Mouse (Mus musculus) right cerebral cortex, postnatal 25 days (tissue): ENCODE data around the gene Pspc1.

Experiments used
- DNase-seq: peaks from one replicate; pipeline ENCODE4 v3.0.0; 2022

Gene Pspc1

DNA sequence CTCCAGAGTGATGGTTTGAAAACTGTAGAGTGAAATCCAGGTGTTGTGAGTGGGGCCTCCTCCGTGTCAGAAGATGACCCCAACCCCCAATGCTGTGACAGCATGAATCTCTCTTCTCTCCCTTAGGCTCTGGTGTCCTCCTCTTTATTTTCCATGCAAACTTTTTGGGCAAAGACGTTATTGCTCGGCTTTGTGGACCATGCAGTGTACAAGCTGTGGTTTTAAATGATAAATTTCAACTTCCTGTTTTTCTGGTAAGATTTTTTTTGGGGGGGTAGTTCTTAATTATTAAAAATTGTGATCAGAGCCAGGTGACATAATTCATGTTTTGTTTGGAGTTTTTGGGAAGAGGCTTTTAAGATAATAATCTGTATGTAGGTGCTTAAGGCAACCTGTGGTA lies 82.6 kb downstream of the Pspc1 start:
- no peak for DNase-seq

DNA sequence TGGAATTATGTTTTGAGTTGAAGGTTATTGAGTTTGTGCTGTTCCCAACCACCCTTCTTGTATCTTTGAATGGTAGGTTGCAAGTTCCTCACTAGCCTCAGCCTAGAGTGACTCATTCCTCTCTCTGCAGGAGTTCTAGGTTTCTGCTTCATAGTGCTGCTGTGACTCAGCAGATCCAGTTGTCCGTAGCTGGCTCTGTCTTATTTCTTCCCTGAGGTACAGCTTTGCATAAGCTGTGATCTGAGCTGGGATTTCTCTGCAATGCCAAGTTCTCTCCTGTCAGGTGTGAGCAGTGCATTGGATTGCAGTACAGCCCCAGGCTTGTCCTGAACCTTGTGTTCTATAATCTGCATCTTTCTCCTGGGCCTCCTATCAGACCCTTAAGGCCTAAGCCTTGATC lies 88.3 kb downstream of the Pspc1 start:
- DNase-seq, result no peak

DNA sequence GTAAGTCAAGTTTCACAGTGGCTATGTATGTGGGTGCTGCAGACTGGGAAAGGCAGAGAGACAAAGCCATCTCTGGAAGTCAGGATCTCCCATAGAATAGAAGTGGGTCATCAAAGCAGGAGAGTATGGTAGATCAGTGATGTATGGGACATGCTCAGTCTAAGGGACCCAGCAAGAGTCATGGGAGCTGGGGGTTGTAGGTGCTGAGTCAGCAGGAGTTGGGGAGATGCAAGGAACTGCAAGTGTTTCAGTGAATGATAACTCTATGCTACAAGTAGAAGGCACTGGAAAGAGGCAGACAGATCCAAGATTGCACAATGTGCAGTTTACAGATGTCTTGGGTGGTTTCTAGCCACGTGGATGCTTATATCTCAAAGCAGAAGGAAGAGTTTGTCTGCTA lies 89.0 kb downstream of the Pspc1 start:
- DNase-seq, result no peak

DNA sequence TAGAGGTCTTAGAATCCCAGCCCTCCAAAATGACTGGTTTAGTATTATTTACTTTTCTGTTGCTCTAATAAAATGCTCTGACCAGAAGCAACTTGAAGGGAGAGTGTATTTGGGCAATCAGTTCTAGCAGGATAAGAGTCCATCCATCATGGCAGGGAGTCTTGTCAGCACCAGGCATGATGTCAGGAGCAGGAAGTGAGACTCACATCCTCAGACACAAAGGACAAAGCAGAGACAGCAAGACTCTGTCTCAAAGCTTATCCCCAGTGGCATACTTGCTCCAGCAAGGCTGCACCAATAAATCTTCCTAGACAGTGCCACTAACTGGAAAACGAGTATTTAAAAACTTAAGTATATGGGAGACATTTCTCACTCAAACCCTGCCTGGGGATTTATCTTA lies 92.7 kb downstream of the Pspc1 start:
- DNase-seq, result no peak
